Mouse (Mus musculus): ENCODE data around the gene Specc1. TPM values are rescaled to one million over a fixed set of nuclear protein-coding genes. Genes with fewer than 3 reads are reported as not detected.

Gene Specc1
- polyA plus RNA-seq, 2 experiments, result 23.5 to 40.5 TPM

- Histone ChIP-seq H3K4me2 (ENCODE audit: low read depth) (no peak overlapping the region), H3K36me3 (replicated peaks; ENCODE audit: control insufficient read depth, insufficient read depth, low read depth) (peaks cover 8% of the 10 kb centered on the region), H3K9me3 (ENCODE audit: control insufficient read depth, low read length) (no peaks in the 10 kb centered on the region), H3K4me3 (ENCODE audit: insufficient read depth in 1 of 2, low read depth in 2 of 2, low read length in 2 of 2) (no peak overlapping the region), H3K4me1 (replicated peaks; ENCODE audit: control insufficient read depth in 2 of 2, insufficient read depth in 2 of 2, low read length in 1 of 2) (peaks cover 72 to 75% of the 10 kb centered on the region in 2 experiments), H3K9ac (replicated peaks) (no peak overlapping the region), H3K27ac (no peak overlapping the region), H3K27me3 (ENCODE audit: control insufficient read depth, insufficient read depth, low read length) (no peaks in the 10 kb centered on the region)
- WGBS (ENCODE audit: insufficient replicate concordance), result 85% methylated on average over 5 of the region's 5 CpGs
- ATAC-seq (ENCODE audit: insufficient read depth) (no peak), DNase-seq (ENCODE audit: low read depth in 3 of 3, low spot score in 3 of 3) (no peak)
- TF ChIP-seq CTCF (IDR thresholded peaks at IDR 0.05; ENCODE audit: low read depth), result no peak
- no peak for TF ChIP-seq EP300 (IDR thresholded peaks at IDR 0.05; ENCODE audit: low read depth)
These were observed 8.0 kb downstream of the Specc1 start for GRCm38 (mm10) chr11:61964611-61965010.

DNA sequence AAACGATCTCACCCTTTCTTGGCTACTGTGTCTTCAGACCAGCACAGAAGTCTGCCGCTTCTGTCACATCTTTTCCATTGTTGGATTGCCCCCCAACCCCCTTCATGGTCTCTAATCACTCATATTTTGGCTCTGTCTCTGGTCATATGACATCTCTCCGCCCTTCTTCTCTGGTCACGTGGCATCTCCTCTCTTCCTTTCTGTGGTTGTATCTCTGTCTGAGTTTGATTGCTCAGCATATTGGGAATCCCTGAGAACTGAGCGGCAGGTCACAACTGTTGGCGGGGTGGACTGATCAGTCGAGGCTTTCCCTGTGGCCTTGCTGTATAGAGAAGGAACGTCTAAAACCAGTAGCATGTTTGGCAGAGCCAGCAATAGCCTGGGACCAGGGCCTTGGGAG, 10.5 kb downstream of the Specc1 start:
- Histone ChIP-seq H3K4me1 (replicated peaks; ENCODE audit: control insufficient read depth in 2 of 2, insufficient read depth in 2 of 2, low read length in 1 of 2) (peaks cover 58 to 65% of the 10 kb centered on the region in 2 experiments), H3K9me3 (ENCODE audit: control insufficient read depth, low read length) (no peaks in the 10 kb centered on the region), H3K4me2 (ENCODE audit: low read depth) (peak overlapping the region; percentile 53), H3K27me3 (ENCODE audit: control insufficient read depth, insufficient read depth, low read length) (no peaks in the 10 kb centered on the region), H3K27ac (peak overlapping the region; percentile 64), H3K36me3 (replicated peaks; ENCODE audit: control insufficient read depth, insufficient read depth, low read depth) (peaks cover 8% of the 10 kb centered on the region), H3K4me3 (ENCODE audit: insufficient read depth in 1 of 2, low read depth in 2 of 2, low read length in 2 of 2) (0 out of 4 replicates have a peak overlapping the region, but pooled peaks of 1 of the 2 experiments have one; percentile 8), H3K9ac (replicated peaks) (peak overlapping the region; percentile 18; the same call in 1 of the 2 replicates)
- DNase-seq (ENCODE audit: low read depth in 3 of 3, low spot score in 3 of 3) (no peak), ATAC-seq (ENCODE audit: insufficient read depth) (peak; percentile 42; the same call in 1 of the 2 replicates)
- 50% methylated on average over 8 of the region's 8 CpGs for WGBS (ENCODE audit: insufficient replicate concordance)
- TF ChIP-seq CTCF (IDR thresholded peaks at IDR 0.05; ENCODE audit: low read depth) (no peak), EP300 (IDR thresholded peaks at IDR 0.05; ENCODE audit: low read depth) (no peak)

- TF ChIP-seq EP300 (IDR thresholded peaks at IDR 0.05; ENCODE audit: low read depth), result peak; percentile 82
- no peak for TF ChIP-seq CTCF (IDR thresholded peaks at IDR 0.05; ENCODE audit: low read depth)
- Histone ChIP-seq H3K4me2 (ENCODE audit: low read depth) (peak overlapping the region; percentile 55), H3K27ac (peak overlapping the region; percentile 88), H3K9ac (replicated peaks) (peak overlapping the region; percentile 29; the same call in 1 of the 2 replicates), H3K4me1 (replicated peaks; ENCODE audit: control insufficient read depth in 2 of 2, insufficient read depth in 2 of 2, low read length in 1 of 2) (peaks cover 44 to 46% of the 10 kb centered on the region in 2 experiments), H3K4me3 (ENCODE audit: insufficient read depth in 1 of 2, low read depth in 2 of 2, low read length in 2 of 2) (0 out of 4 replicates have a peak overlapping the region, but pooled peaks of 1 of the 2 experiments have one; percentile 7), H3K36me3 (replicated peaks; ENCODE audit: control insufficient read depth, insufficient read depth, low read depth) (peaks cover 6% of the 10 kb centered on the region), H3K27me3 (ENCODE audit: control insufficient read depth, insufficient read depth, low read length) (no peaks in the 10 kb centered on the region), H3K9me3 (ENCODE audit: control insufficient read depth, low read length) (no peaks in the 10 kb centered on the region)
- WGBS (ENCODE audit: insufficient replicate concordance), result 40% methylated on average over 2 of the region's 2 CpGs
- peak; percentile 87 for ATAC-seq (ENCODE audit: insufficient read depth)
- peak; percentile 54 to 61 (median 55) for DNase-seq (ENCODE audit: low read depth in 3 of 3, low spot score in 3 of 3)
These were observed 12.3 kb downstream of the Specc1 start for GRCm38 (mm10) chr11:61968875-61969274.

DNA sequence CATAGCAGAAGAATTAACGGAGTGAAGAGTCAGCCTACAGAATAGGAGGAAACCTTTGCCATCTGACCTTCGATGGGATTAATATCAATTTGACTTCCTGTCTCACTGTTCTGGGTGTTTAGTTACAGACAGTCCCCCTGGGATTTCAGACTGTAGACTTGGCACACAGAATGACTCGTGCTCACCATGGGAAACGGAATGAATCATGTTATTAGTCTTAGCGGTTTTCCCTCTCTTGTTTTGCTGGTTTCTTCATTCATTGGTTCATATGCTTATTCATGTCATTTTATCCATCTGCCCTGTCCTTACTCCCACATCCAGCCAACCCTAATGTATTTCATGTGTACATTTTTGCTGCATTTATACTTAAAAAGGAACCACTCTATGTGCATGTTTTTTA, 14.3 kb downstream of the Specc1 start:
- peaks cover 44 to 51% of the 10 kb centered on the region in 2 experiments for H3K4me1 ChIP-seq (replicated peaks; ENCODE audit: control insufficient read depth in 2 of 2, insufficient read depth in 2 of 2, low read length in 1 of 2)
- H3K4me3 ChIP-seq (ENCODE audit: insufficient read depth in 1 of 2, low read depth in 2 of 2, low read length in 2 of 2), result no peak overlapping the region
- DNase-seq (ENCODE audit: low read depth in 3 of 3, low spot score in 3 of 3) (no peak), ATAC-seq (ENCODE audit: insufficient read depth) (no peak)
- 69% methylated on average over 5 of the region's 5 CpGs for WGBS (ENCODE audit: insufficient replicate concordance)
- TF ChIP-seq EP300 (IDR thresholded peaks at IDR 0.05; ENCODE audit: low read depth), result no peak
- no peak for TF ChIP-seq CTCF (IDR thresholded peaks at IDR 0.05; ENCODE audit: low read depth)
- peaks cover 6% of the 10 kb centered on the region for H3K36me3 ChIP-seq (replicated peaks; ENCODE audit: control insufficient read depth, insufficient read depth, low read depth)
- H3K27ac ChIP-seq, result peak overlapping the region; percentile 22; the same call in 1 of the 2 replicates
- H3K27me3 ChIP-seq (ENCODE audit: control insufficient read depth, insufficient read depth, low read length), result no peaks in the 10 kb centered on the region
- no peak overlapping the region for H3K9ac ChIP-seq (replicated peaks)
- H3K4me2 ChIP-seq (ENCODE audit: low read depth), result no peak overlapping the region
- no peaks in the 10 kb centered on the region for H3K9me3 ChIP-seq (ENCODE audit: control insufficient read depth, low read length)

GRCm38 (mm10) chr11:61971441-61972221, 15.1 kb downstream of the Specc1 start:
- TF ChIP-seq CTCF (IDR thresholded peaks at IDR 0.05; ENCODE audit: low read depth), result peak; percentile 10; the same call in 1 of the 2 replicates
- TF ChIP-seq EP300 (IDR thresholded peaks at IDR 0.05; ENCODE audit: low read depth), result no peak
- WGBS (ENCODE audit: insufficient replicate concordance), result 71% methylated on average over 7 of the region's 7 CpGs
- H3K36me3 ChIP-seq (replicated peaks; ENCODE audit: control insufficient read depth, insufficient read depth, low read depth), result peaks cover 6% of the 10 kb centered on the region
- no peak overlapping the region for H3K4me3 ChIP-seq (ENCODE audit: insufficient read depth in 1 of 2, low read depth in 2 of 2, low read length in 2 of 2)
- H3K9me3 ChIP-seq (ENCODE audit: control insufficient read depth, low read length), result no peaks in the 10 kb centered on the region
- no peak overlapping the region for H3K4me2 ChIP-seq (ENCODE audit: low read depth)
- H3K4me1 ChIP-seq (replicated peaks; ENCODE audit: control insufficient read depth in 2 of 2, insufficient read depth in 2 of 2, low read length in 1 of 2), result peaks cover 43 to 58% of the 10 kb centered on the region in 2 experiments
- no peaks in the 10 kb centered on the region for H3K27me3 ChIP-seq (ENCODE audit: control insufficient read depth, insufficient read depth, low read length)
- H3K27ac ChIP-seq, result no peak overlapping the region
- H3K9ac ChIP-seq (replicated peaks), result no peak overlapping the region
- ATAC-seq (ENCODE audit: insufficient read depth), result no peak
- no peak for DNase-seq (ENCODE audit: low read depth in 3 of 3, low spot score in 3 of 3)
